Mouse (Mus musculus): ENCODE results near the gene Alb. TPM values are rescaled to one million over a fixed set of nuclear protein-coding genes. Genes with fewer than 3 reads are reported as not detected.

Alb gene
- polyA plus RNA-seq, 1 experiment from 2014 or later = 224 TPM

DNA sequence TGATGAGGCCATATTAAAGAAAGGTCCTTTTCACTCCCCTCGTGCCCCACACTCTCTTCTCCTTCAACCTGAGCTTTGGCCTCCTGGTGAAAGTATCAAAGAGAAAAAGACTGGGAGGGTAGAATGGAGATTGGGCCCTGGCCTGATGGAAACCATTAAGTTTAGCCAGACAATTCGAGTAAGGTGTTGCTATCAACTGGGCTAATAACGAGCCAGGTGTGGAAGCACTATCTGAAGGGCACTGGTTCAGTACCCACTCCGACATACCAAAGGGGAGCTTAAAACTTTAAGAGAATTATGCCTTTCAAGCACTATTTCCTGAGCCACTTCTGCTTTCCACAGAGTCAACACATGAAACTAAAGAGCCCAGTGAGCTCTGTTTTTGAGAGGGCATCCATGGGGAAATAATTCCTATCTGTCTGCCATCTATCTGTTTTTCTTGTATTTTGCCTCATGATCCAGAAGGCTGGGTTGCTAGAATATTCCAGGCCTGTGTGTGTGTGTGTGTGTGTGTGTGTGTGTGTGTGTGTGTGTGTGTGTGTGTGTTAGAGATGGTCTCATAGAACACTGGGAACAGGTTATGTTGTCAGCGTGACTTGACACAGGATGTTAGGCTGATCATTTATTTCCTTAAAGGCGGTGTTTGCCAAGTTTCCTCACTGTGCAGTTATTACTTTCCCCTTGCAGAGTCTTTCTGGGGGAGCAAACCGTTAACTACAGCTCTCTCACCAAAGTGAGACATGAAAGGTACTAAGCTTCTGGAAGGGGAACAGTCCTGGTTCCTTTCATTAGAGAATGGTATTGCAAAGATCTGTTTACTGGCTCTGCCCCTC is 16.8 kb downstream of the Alb start:
- 72% methylated on average over 7 of the region's 7 CpGs for WGBS
- no peak; the same call in 1 of the 2 replicates for ATAC-seq (ENCODE audit: insufficient read depth, low FRiP score)

DNA sequence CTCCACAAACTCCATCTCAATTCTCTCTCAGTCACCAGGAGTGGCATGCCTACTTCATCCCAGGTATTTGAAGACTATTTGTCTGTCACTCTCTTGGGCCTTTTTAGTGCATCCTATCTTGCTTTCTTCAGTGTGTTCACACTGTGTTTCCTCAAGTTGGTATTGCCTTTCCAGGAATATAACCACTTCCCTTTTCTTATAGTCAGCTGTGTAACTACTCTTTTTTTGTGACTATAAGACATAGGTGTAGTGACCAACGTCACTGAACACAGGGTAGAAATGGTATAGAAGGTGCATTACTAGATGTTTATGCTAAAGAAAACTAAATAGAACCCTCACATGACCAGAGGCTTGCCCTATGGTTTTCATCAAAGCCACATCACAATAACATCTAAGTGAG is 18.2 kb downstream of the Alb start:
- WGBS = 66% methylated on average over 1 of the region's 1 CpGs
- ATAC-seq (ENCODE audit: insufficient read depth, low FRiP score) = no peak
- H3K4me1 ChIP-seq (ENCODE audit: control insufficient read depth, insufficient read depth, low read length) = no peaks in the 10 kb centered on the region

More for the DNA sequence above, 16.8 kb downstream of the Alb start:
- no peak overlapping the region for H3K9ac ChIP-seq (ENCODE audit: low read length)
- no peaks in the 10 kb centered on the region for H3K4me1 ChIP-seq (ENCODE audit: control insufficient read depth, insufficient read depth, low read length)
- H3K4me3 ChIP-seq (replicated peaks; ENCODE audit: low read length) = no peak overlapping the region
- no peak overlapping the region for H3K4me2 ChIP-seq (ENCODE audit: low read depth, low read length)
- H3K27ac ChIP-seq (ENCODE audit: low read length) = no peak overlapping the region
- H3K9me3 ChIP-seq (replicated peaks; ENCODE audit: control insufficient read depth, low read length) = no peaks in the 10 kb centered on the region
- no peaks in the 10 kb centered on the region for H3K27me3 ChIP-seq (ENCODE audit: control insufficient read depth, insufficient read depth, low read length)
- H3K36me3 ChIP-seq (ENCODE audit: control insufficient read depth, insufficient read depth, low read length) = no peaks in the 10 kb centered on the region

GRCm38 (mm10) chr5:90485597-90485996 is 24.9 kb downstream of the Alb start:
- H3K4me3 ChIP-seq (replicated peaks; ENCODE audit: low read length) = no peak overlapping the region
- H3K27ac ChIP-seq (ENCODE audit: low read length) = no peak overlapping the region
- H3K9me3 ChIP-seq (replicated peaks; ENCODE audit: control insufficient read depth, low read length) = no peaks in the 10 kb centered on the region
- H3K36me3 ChIP-seq (ENCODE audit: control insufficient read depth, insufficient read depth, low read length) = no peaks in the 10 kb centered on the region
- ATAC-seq (ENCODE audit: insufficient read depth, low FRiP score) = no peak
- 70% methylated on average over 7 of the region's 7 CpGs for WGBS
- no peaks in the 10 kb centered on the region for H3K27me3 ChIP-seq (ENCODE audit: control insufficient read depth, insufficient read depth, low read length)
- H3K4me2 ChIP-seq (ENCODE audit: low read depth, low read length) = no peak overlapping the region
- H3K4me1 ChIP-seq (ENCODE audit: control insufficient read depth, insufficient read depth, low read length) = no peaks in the 10 kb centered on the region
- H3K9ac ChIP-seq (ENCODE audit: low read length) = no peak overlapping the region

More for the DNA sequence above, 18.2 kb downstream of the Alb start:
- no peaks in the 10 kb centered on the region for H3K27me3 ChIP-seq (ENCODE audit: control insufficient read depth, insufficient read depth, low read length)
- no peak overlapping the region for H3K4me3 ChIP-seq (replicated peaks; ENCODE audit: low read length)
- no peak overlapping the region for H3K4me2 ChIP-seq (ENCODE audit: low read depth, low read length)
- H3K27ac ChIP-seq (ENCODE audit: low read length) = no peak overlapping the region
- H3K9ac ChIP-seq (ENCODE audit: low read length) = no peak overlapping the region
- H3K9me3 ChIP-seq (replicated peaks; ENCODE audit: control insufficient read depth, low read length) = no peaks in the 10 kb centered on the region
- H3K36me3 ChIP-seq (ENCODE audit: control insufficient read depth, insufficient read depth, low read length) = no peaks in the 10 kb centered on the region

- H3K27me3 ChIP-seq (ENCODE audit: control insufficient read depth, insufficient read depth, low read length) = no peaks in the 10 kb centered on the region
- no peak overlapping the region for H3K9ac ChIP-seq (ENCODE audit: low read length)
- H3K4me2 ChIP-seq (ENCODE audit: low read depth, low read length) = no peak overlapping the region
- no peak overlapping the region for H3K4me3 ChIP-seq (replicated peaks; ENCODE audit: low read length)
- H3K36me3 ChIP-seq (ENCODE audit: control insufficient read depth, insufficient read depth, low read length) = no peaks in the 10 kb centered on the region
- 58% methylated on average over 7 of the region's 7 CpGs for WGBS
- H3K27ac ChIP-seq (ENCODE audit: low read length) = no peak overlapping the region
- no peaks in the 10 kb centered on the region for H3K9me3 ChIP-seq (replicated peaks; ENCODE audit: control insufficient read depth, low read length)
- peak; percentile 80; the same call in 1 of the 2 replicates for ATAC-seq (ENCODE audit: insufficient read depth, low FRiP score)
- H3K4me1 ChIP-seq (ENCODE audit: control insufficient read depth, insufficient read depth, low read length) = no peaks in the 10 kb centered on the region
Observed at GRCm38 (mm10) chr5:90488323-90488722, 27.6 kb downstream of the Alb start.

DNA sequence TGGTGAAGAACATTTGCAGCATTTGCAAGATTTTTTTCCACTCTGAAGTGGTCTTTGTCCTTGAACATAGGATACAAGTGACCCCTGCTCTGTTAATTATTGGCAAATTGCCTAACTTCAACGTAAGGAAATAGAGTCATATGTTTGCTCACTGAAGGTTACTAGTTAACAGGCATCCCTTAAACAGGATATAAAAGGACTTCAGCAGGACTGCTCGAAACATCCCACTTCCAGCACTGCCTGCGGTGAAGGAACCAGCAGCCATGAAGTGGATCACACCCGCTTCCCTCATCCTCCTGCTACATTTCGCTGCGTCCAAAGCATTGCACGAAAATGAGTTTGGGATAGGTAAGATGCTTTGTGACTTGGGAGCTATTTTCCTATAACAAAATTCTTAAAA is 29.8 kb downstream of the Alb start, which contains the start of gene Afp:
Afp (plus strand) TSS at position 220 of the 400 bp plus-strand sequence.
- H3K4me3 ChIP-seq (replicated peaks; ENCODE audit: low read length) = no peak within 1 kb of the TSS
- no peaks in the 10 kb centered on the region for H3K36me3 ChIP-seq (ENCODE audit: control insufficient read depth, insufficient read depth, low read length)
- 67% methylated on average over 7 of the region's 7 CpGs for WGBS
- no peak within 1 kb of the TSS for H3K27ac ChIP-seq (ENCODE audit: low read length)
- H3K4me1 ChIP-seq (ENCODE audit: control insufficient read depth, insufficient read depth, low read length) = no peaks in the 10 kb centered on the region
- H3K27me3 ChIP-seq (ENCODE audit: control insufficient read depth, insufficient read depth, low read length) = no peaks in the 10 kb centered on the region
- no peak for ATAC-seq (ENCODE audit: insufficient read depth, low FRiP score)
- H3K9ac ChIP-seq (ENCODE audit: low read length) = no peak within 1 kb of the TSS
- no peaks in the 10 kb centered on the region for H3K9me3 ChIP-seq (replicated peaks; ENCODE audit: control insufficient read depth, low read length)
- peak within 1 kb of the TSS; percentile 28; the same call in 1 of the 2 replicates for H3K4me2 ChIP-seq (ENCODE audit: low read depth, low read length)

- Histone ChIP-seq H3K27me3 (ENCODE audit: control insufficient read depth, insufficient read depth, low read length) (no peaks in the 10 kb centered on the region), H3K9me3 (replicated peaks; ENCODE audit: control insufficient read depth, low read length) (no peaks in the 10 kb centered on the region)
- ATAC-seq (ENCODE audit: insufficient read depth, low FRiP score) = no peak
Observed at GRCm38 (mm10) chr5:90492440-90492839, 31.7 kb downstream of the Alb start.

GRCm38 (mm10) chr5:90494308-90494707 is 33.6 kb downstream of the Alb start:
- Histone ChIP-seq H3K4me3 (replicated peaks; ENCODE audit: low read length) (no peak overlapping the region), H3K27ac (ENCODE audit: low read length) (no peak overlapping the region), H3K4me2 (ENCODE audit: low read depth, low read length) (no peak overlapping the region), H3K36me3 (ENCODE audit: control insufficient read depth, insufficient read depth, low read length) (no peaks in the 10 kb centered on the region), H3K9me3 (replicated peaks; ENCODE audit: control insufficient read depth, low read length) (no peaks in the 10 kb centered on the region), H3K4me1 (ENCODE audit: control insufficient read depth, insufficient read depth, low read length) (no peaks in the 10 kb centered on the region), H3K9ac (ENCODE audit: low read length) (no peak overlapping the region), H3K27me3 (ENCODE audit: control insufficient read depth, insufficient read depth, low read length) (no peaks in the 10 kb centered on the region)
- no peak for ATAC-seq (ENCODE audit: insufficient read depth, low FRiP score)
- 90% methylated on average over 4 of the region's 4 CpGs for WGBS

More at GRCm38 (mm10) chr5:90492440-90492839, 31.7 kb downstream of the Alb start:
- Histone ChIP-seq H3K36me3 (ENCODE audit: control insufficient read depth, insufficient read depth, low read length) (no peaks in the 10 kb centered on the region), H3K4me2 (ENCODE audit: low read depth, low read length) (no peak overlapping the region), H3K9ac (ENCODE audit: low read length) (no peak overlapping the region), H3K4me1 (ENCODE audit: control insufficient read depth, insufficient read depth, low read length) (no peaks in the 10 kb centered on the region), H3K4me3 (replicated peaks; ENCODE audit: low read length) (no peak overlapping the region), H3K27ac (ENCODE audit: low read length) (no peak overlapping the region)
- WGBS = 77% methylated on average over 9 of the region's 9 CpGs

DNA sequence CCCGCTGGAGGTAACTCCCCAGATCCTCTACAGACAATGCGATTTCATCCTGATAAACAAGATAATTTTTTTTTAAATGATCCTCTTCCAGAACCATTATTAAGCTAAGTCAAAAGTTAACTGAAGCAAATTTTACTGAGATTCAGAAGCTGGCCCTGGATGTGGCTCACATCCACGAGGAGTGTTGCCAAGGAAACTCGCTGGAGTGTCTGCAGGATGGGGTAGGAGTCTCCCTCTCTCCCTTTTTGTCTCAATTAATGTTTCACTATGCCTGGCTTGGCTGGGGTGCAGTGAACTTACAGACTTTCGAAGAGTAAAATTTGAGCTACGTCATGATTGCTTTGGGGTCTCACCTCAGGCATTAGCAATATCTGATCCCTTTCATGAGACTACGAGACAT is 38.8 kb downstream of the Alb start:
- H3K36me3 ChIP-seq (ENCODE audit: control insufficient read depth, insufficient read depth, low read length) = no peaks in the 10 kb centered on the region
- H3K4me3 ChIP-seq (replicated peaks; ENCODE audit: low read length) = no peak overlapping the region
- H3K27ac ChIP-seq (ENCODE audit: low read length) = no peak overlapping the region
- WGBS = 67% methylated on average over 7 of the region's 7 CpGs
- ATAC-seq (ENCODE audit: insufficient read depth, low FRiP score) = no peak
- no peaks in the 10 kb centered on the region for H3K9me3 ChIP-seq (replicated peaks; ENCODE audit: control insufficient read depth, low read length)
- H3K4me1 ChIP-seq (ENCODE audit: control insufficient read depth, insufficient read depth, low read length) = no peaks in the 10 kb centered on the region
- H3K9ac ChIP-seq (ENCODE audit: low read length) = no peak overlapping the region
- H3K27me3 ChIP-seq (ENCODE audit: control insufficient read depth, insufficient read depth, low read length) = no peaks in the 10 kb centered on the region
- no peak overlapping the region for H3K4me2 ChIP-seq (ENCODE audit: low read depth, low read length)

DNA sequence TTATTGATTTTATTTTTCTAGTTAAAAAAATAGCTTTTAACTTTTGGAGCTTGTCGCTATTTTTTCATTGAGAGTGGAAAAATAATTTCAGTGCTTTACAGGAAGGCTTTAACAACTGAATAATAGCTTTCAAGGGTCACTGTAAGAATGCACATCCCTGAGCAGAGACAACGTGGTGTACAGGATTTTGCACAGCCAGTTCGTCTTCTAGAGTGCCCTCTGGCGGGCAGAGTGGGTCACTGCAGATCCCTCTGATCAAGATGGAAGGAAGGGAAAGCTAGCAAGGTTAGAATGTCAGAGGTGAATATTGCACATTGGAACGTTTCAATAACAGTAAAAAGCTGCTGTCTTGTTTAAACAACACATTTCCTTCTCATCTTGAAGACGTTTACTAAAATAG is 40.0 kb downstream of the Alb start:
- Histone ChIP-seq H3K27ac (ENCODE audit: low read length) (no peak overlapping the region), H3K4me3 (replicated peaks; ENCODE audit: low read length) (no peak overlapping the region), H3K27me3 (ENCODE audit: control insufficient read depth, insufficient read depth, low read length) (no peaks in the 10 kb centered on the region), H3K4me2 (ENCODE audit: low read depth, low read length) (no peak overlapping the region), H3K9me3 (replicated peaks; ENCODE audit: control insufficient read depth, low read length) (no peaks in the 10 kb centered on the region), H3K4me1 (ENCODE audit: control insufficient read depth, insufficient read depth, low read length) (no peaks in the 10 kb centered on the region), H3K36me3 (ENCODE audit: control insufficient read depth, insufficient read depth, low read length) (no peaks in the 10 kb centered on the region), H3K9ac (ENCODE audit: low read length) (no peak overlapping the region)
- ATAC-seq (ENCODE audit: insufficient read depth, low FRiP score) = no peak
- WGBS = 3% methylated on average over 6 of the region's 6 CpGs

Measured in stomach, embryonic 16.5 days (tissue).